Mouse (Mus musculus): ENCODE measurements around the gene Cphx3.
"Not testable (repeated sequence)": the region's sequence is repeated elsewhere in the genome, so short reads cannot be mapped to it uniquely, and the experiment has no call there.

- not testable (repeated sequence) for TF ChIP-seq ZNF384 (IDR thresholded peaks at IDR 0.05; ENCODE audit: low read depth, low read length); HCFC1 (IDR thresholded peaks at IDR 0.05; ENCODE audit: borderline replicate concordance, insufficient read depth, low read length); ZC3H11A (IDR thresholded peaks at IDR 0.05; ENCODE audit: borderline replicate concordance, low read depth, low read length); MAFK (IDR thresholded peaks at IDR 0.05; ENCODE audit: insufficient read depth, low read depth, low read length); CHD2 (IDR thresholded peaks at IDR 0.05; ENCODE audit: low read depth, low read length)
Observed at GRCm38 (mm10) chr14:26188361-26188760, 106.3 kb downstream of the Cphx3 start.

All from ES-E14 (cell line).